Mouse (Mus musculus): ENCODE measurements around the gene Gas2.

Gene Gas2

DNA sequence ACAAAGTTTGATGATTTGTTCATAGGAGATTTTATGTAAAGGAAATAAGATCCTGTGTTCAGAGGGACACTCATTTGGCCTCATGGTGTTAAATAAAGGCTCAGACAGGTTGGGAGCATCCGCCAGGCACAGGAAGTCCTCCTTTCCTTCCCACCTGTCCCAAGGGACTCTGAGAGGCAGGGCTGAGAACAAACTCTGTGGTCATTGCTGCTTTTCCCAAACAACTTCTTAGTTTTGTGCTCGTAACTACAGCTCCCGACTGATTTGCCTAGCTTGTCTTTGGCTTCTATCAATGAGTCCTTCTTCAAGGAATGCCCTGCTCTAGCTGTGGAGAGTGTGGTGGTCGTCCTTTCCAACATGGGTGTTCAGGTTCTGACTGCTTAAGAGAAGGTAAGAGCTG is 18.3 kb downstream of the Gas2 start:
- no peak for DNase-seq (ENCODE audit: low spot score in 2 of 2)

DNA sequence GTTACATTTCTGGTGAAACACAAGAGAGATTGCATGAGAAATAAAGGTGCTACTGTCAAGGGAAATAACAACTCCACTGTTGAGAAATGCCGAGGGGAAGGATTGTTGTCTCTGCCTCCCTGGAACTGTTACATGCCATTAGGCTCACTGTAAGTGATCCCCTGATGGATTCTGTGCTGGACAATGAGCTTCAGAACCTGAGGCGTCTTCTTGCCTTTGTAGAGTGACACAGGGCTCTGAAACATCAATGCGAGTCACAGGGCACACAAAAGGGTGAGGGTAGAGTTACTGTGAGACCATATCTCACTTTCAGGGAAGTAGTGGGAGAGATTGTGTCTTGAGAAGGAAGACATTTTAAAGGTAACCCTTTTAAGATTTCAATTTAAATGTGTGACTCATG is 23.5 kb downstream of the Gas2 start:
- no peak for DNase-seq (ENCODE audit: low spot score in 2 of 2)

- DNase-seq (ENCODE audit: low spot score in 2 of 2), result no peak
Measured at GRCm38 (mm10) chr7:51887678-51888567, 26.1 kb downstream of the Gas2 start.

GRCm38 (mm10) chr7:51889601-51890000 is 27.8 kb downstream of the Gas2 start:
- no peak for DNase-seq (ENCODE audit: low spot score in 2 of 2)

DNA sequence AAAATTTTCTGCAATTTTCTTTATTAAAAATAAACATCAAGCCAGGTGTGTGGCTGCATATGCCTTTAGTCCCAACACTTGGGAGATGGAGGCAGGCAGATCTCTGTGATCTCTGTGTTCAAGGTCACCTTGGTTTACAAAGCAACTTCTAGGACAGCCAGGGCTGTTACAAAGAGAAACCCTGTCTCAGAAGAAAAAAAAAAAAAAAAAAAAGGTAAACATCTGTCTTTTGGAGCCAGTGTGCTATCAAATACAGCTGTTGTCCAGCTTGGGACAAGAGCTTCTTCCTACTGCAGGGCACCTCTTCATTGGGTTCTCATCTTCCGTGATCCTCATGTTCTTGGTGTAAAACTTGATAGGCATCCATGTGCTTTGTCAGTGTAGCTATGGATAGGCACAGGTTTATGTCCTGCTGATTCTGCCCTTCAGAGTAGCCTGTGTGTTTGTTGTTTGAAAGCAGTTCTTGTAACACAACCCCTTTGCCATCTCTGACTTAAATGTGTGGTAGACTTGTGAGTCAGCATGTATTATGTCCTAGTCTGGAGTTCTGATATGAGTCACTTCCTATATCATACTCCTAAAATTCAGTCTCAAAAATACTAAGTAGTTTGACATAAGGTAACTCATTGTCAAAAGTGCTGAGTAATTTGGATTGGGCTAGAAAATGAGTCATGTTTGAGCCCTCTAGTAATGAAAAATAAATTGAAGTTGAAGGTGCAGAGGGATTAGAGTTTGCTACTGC is 30.6 kb downstream of the Gas2 start:
- DNase-seq (ENCODE audit: low spot score in 2 of 2), result no peak

GRCm38 (mm10) chr7:51893008-51893407 is 31.2 kb downstream of the Gas2 start:
- DNase-seq (ENCODE audit: low spot score in 2 of 2), result no peak

DNA sequence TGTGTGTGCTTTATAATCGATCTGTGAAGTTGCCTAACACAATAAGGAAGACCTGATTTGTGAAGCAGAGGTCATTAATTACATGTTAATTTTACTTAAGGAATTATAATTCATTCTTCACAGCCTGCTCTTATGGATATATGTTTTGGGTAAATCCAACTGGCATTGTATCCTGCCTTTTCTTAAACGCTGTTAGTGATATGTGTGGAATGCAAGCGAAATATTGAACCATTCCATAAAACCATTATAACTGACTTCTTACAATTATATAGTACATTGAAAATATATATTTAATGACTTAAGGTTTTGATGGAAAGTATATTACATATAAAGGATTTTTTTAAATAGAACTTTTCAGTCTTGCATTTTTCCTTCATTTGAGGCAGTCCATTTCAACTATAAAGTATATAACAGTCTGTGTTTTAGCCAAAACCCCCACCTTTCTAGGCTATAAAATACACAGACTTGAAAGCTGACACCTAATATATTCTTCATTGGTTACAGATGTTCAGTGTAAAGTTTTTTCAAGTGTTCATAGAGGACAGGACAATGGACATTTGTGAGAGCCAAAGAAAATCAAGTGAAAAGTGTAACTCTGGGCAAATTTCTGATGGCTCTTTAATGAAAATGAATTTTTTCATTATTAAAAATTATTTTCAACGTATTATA is 32.5 kb downstream of the Gas2 start:
- DNase-seq (ENCODE audit: low spot score in 2 of 2), result no peak

- DNase-seq (ENCODE audit: low spot score in 2 of 2), result no peak
Measured at GRCm38 (mm10) chr7:51894939-51895338, 33.1 kb downstream of the Gas2 start.

DNA sequence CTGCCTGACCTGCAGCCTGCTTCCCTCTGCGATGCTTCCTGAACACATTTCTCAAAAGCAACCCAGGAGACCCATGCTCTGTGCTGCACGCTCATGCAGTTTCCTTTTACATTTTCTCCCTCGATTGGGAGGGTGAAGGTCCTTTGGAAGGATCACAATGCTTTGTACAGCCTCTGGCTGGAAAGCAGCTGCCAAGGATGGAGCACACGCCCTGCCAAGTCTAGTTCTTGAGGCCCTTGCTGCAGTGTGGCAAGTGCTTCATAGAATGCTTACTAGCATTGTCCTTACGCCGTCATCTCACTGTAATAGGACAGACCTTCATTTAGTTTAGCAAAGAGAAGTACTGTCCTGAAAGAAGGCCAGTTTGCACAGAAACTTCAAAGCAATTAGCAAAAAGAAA is 37.3 kb downstream of the Gas2 start:
- DNase-seq (ENCODE audit: low spot score in 2 of 2), result no peak

DNA sequence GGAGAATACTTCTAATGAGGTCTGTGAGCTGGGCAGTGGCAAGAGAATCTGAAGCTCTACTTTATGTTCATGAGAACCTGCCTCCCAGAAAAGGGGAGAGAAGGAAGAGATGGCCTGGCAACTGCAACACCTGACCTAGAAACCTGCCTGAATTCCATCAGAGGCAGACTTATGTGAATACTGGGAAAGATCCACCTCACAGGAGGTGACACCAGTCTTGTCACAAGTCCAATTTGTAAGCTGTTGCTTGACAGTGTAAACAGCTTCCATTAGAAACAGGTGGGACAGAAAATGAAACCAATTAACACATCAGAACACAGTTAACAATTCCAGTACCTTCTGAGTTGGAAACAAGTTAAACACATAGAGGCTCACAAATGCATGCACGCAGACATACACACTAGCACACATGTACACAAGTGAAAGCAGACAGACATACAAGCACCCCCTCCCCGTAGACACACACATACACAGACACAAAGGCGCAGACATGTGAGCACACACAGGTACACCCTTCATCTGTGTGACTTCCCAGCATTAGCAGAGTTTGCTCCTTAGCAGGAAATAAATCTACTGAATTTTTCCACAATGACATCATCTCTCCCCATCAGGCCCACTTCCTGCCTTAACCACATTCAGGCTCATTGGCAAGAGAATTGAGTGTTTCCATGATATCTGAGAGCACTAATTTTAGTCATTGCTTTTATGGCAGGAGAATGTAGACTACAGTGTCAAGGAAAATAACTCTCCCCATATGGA is 51.7 kb downstream of the Gas2 start:
- DNase-seq (ENCODE audit: low spot score in 2 of 2), result no peak

GRCm38 (mm10) chr7:51914132-51914531 is 52.3 kb downstream of the Gas2 start:
- DNase-seq (ENCODE audit: low spot score in 2 of 2), result no peak

DNA sequence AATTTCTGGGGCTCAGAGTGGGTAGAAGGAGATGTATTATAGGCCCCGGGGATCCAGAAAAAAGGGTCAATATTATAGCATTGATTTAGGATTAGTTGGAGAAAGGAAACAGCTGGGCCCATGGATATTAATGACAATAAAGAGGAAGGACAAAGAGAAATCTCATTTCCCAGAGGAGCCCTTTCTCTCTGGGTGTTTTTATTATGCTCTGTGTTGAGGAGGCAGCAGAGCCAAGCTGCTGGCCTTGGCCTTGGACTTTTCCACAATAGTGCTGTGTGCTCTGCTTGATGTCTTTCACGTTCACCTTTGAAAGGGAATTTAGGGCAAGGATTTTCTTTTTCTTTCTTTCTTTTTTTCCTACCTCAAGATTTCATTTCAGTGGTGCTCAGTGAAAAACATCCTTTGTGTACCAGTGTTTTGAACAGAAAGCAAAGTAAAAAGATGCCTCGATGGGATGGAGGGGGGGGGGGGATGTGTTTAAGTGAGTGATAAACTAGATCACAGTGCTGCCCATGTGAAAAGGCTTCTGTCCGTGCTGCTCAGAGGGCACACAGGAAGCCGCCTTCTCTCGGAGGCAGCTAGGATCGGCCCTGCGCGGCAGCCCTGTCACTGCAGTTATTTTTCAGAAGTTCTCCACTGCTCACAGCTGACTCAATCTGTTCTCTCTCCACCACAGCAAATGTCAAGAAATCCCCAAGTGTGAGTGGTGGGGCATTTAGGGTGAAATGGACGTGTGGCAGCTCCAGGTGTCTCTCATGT is 67.1 kb downstream of the Gas2 start:
- DNase-seq (ENCODE audit: low spot score in 2 of 2), result no peak

GRCm38 (mm10) chr7:51931217-51931616 is 69.4 kb downstream of the Gas2 start:
- DNase-seq (ENCODE audit: low spot score in 2 of 2), result no peak

DNA sequence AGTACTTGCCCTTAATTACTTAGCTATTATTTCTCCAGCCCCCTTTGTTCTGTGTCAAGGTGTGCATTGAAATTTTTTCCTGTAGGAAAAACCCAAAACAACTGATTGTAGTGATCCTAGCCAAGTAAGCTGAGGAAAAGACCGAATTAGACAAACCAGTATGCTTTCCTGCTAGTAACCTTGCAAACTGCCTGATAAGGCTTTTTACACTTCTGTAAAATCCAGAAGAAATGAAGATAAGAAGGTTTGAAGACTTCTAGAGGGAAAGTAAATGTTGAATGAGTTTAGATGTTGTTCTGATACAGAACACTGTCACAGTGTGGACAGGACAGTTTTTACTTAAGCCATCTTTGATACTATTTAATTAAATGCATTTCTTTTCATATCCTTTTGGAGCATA is 75.5 kb downstream of the Gas2 start:
- DNase-seq (ENCODE audit: low spot score in 2 of 2), result no peak

DNA sequence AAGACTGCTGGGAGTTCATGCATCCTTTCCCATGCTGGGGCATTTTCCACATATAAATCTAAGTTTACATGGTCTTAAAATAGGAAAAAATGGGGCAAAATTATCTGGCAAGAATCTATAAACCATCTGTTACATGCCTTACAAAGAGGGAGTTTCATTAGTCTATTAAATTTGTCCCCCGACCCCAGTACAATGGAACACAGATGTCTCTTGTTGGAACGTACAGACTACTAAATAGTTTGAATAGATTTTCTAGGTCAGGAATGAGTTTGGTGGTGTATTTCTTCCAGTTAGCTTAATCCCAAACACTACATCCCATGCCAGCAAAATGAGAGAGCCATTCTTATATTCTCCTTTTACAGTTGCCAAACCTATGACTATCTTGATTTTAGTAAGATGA is 78.6 kb downstream of the Gas2 start:
- no peak for DNase-seq (ENCODE audit: low spot score in 2 of 2)

GRCm38 (mm10) chr7:51955424-51956041 is 93.7 kb downstream of the Gas2 start:
- no peak for DNase-seq (ENCODE audit: low spot score in 2 of 2)

DNA sequence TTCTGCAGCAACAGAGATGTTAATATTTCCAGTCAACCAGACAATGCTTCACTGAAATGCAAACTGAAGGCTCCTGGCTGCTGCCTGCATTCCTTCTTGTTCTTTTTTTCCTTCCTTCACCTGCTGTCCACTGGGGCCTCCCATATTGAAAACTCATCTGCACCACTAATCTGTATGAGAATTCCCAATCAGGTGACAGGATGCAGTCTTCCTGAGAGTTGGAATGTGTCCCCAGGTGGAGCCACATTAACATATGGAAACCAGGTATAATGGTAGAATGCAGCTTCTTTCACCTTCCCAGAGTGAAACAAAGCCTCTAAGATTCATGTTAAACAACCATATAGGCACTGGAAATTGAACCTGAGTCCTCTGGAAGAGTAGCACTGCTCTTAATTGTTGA is 96.0 kb downstream of the Gas2 start:
- DNase-seq (ENCODE audit: low spot score in 2 of 2), result no peak

DNA sequence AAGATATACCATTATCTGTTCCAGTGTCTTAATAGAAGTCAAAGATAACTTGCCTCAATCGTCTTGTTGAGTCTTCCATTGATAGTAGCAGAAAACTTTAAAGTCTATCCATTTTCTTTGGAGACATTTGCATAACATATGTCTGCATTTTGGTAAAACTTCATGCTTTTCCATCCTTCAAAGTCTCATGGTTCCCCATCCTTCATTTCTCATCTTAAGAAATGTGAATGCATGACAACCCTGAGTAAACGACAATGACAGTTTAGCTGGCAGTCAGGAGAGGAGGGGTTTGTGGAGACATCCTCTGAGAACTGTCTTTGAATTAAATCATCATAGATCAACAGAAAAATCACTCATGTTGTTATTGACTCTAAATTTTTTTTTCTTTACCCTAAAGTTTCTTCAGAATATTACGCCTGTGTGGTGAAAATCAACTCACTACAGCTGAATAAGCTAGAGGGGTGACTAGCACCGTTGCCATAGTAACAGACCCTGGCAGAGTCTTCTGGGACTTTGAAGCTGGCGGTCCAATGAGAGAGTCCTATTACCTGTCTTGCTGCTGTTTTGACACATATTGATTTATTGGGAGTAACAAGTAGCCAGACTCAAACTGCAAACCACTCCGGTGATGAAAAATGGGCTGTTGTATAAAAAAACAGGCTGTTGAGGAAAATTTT is 99.0 kb downstream of the Gas2 start:
- no peak for DNase-seq (ENCODE audit: low spot score in 2 of 2)

GRCm38 (mm10) chr7:51962219-51962952 is 100.6 kb downstream of the Gas2 start:
- no peak for DNase-seq (ENCODE audit: low spot score in 2 of 2)

All from urinary bladder, adult 18-20 months (tissue).